Mouse (Mus musculus) ovary, postnatal 14 days (tissue): Measurements from ENCODE around the gene Pbx4.

Experiments
- DNase-seq: peaks from one replicate; pipeline ENCODE4 v3.0.0; 2022; ENCODE audit warnings: low spot score

The Pbx4 gene

DNA sequence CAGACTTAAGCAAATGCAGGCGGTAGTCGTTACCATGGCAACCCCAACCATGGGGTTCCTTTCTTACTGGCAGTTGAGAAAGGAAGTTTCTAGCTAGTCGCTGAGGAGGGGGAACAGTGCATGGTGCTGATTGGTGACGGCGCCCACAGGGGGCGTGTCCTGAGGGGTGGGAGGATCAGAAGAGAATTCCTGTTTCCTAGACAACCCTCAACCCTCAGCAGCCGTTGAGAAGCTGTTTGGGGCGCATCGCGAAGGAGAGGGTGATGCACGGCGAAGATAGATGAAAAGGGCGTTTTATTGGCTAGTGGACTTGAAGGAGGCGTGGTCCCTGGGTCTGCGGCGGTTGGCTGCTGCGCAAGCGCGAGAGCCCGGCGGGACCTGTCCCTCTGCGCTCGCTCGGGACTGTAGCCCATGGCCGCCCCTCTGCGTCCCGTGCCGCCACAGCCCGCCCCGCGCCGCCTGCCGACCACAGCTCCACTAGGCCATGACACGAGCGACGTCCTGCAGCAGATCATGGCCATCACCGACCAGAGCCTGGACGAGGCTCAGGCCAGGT lies at the start of gene Pbx4:
Pbx4 (plus strand) TSS at position 194 of the 556 bp plus-strand sequence.
- DNase-seq: peak; percentile 66

DNA sequence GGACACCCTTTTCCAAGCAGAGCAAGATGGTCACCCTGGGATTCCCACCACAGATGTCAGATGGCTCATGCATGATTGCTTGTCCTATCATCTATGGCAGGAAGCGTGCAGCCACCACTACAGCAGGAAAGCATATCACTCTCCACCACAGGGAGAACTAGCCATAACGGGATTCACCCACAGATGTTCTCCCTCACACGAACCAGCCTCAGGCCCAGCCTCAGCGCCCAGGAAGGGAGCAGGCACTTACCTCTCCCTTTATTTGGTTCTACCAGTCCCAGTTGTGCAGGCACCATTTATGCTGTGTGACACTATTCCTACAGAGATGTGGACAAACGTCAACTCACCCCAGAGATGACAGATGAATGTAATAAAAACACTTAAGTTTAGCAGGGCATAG lies 43.2 kb upstream of the Pbx4 start:
- no peak for DNase-seq

DNA sequence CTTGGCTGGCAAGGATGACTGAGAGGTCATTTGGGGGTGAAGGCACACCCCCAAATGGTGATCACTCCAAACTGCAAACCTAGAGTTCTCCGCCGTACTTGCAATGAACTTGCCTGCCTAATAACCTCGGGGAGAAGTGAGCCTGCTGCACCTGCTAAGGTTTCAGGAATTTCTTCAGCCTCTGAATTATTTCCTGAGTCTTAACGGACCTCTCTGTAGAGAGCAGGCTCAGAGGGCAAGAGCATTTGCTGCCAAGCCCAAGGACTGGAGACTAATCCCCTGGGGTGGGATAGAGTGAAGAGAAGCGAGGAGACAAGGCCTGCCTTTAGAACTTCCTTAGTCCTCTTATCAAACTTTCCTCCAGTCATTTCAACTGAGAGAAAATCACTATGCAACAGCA lies 42.6 kb upstream of the Pbx4 start:
- no peak for DNase-seq

DNA sequence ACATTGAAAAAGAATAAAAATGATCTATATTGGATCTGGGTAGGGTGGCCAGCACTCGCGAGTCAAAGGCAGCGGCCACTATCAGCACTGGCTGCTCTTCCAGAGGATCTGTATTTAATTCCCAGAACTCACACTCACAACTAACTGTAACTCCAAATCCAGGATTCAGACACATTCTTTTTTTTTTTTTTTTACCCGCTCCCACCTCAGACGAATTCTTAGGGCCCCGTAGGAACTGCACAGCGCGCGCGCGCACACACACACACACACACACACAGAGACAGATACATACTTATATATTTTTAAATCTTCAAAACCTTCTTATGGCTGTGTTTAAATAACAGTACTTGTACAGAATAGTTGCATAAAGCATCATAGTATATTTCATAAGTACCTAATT lies 41.9 kb upstream of the Pbx4 start:
- no peak for DNase-seq

DNA sequence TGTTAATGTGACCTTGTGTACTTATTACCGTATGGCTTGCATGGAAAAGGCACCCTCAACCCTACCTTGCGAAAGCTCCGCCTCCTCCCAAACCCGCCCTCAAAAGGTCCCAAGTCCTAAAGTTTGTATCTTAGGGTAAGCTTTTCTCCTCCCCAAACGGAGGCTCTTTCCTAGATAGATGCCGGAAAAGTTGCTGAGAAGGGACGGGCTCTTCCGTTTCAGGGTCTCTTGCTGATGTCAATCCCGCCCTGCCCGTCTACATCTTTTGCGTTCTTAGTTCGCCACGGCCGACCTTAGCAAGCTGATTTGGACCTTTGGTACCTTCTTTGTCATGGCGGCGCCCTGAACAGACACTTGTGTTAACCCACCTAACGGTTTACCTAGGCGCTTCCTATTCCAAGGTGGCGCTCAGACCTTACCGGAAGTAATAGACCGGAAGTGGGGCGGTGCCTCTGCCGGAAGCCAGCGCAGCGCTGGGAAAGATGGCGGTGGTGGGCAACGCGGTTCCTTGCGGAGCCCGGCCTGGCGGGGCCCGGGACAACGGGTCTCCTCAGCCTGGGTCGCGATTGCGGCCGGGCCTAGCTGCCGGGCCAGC lies 41.4 kb upstream of the Pbx4 start, which contains the start of the genes Atp13a1 and Zfp866:
Atp13a1 (plus strand) TSS at position 391 of the 595 bp plus-strand sequence.
Zfp866 (minus strand) TSS at position 406 of the 595 bp plus-strand sequence.
- DNase-seq: peak; percentile 80

DNA sequence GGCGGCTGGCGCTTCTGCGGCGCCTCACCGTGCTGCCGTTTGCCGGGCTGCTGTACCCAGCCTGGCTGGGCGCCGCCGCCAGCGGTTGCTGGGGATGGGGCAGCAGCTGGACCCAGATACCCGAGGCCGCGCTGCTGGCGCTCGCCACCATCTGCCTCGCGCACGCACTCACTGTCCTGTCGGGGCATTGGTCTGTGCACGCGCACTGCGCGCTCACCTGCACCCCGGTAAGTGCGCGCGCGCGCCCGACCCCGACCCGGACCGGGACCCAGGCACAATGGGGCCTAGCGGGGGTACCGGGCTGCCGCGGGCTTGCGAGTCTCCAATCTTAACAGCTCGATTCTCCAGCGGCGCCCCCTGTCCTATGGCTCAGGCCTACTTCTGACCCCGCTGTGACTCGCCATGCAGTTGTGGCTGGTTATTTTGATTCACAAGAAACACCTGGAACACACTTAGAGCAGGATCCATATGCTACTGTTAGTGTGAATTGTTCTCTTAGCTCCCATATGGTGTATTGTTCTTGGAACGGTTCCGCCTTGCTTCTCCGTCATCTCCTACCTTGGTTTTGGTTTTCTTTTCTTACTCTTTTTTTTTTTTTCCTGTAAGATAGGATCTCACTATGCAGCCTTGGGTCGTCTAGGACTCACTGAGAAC lies 40.7 kb upstream of the Pbx4 start:
- DNase-seq: peak; percentile 25

DNA sequence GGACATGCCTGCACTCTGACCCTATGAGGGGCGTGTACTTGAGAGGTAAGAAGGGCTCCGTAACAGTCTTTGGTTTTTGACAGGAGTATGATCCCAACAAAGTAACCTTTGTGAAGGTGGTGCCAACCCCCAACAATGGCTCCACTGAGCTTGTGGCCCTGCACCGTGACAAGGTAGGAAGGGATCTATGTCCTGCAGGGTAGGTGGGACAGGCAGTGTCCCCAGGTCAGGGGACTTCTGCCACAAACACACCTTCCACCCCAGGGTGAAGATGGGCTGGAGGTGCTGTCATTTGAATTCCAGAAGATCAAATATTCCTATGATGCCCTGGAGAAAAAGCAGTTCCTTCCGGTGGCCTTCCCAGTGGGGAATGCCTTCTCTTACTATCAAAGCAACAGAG lies 38.6 kb upstream of the Pbx4 start:
- no peak for DNase-seq

DNA sequence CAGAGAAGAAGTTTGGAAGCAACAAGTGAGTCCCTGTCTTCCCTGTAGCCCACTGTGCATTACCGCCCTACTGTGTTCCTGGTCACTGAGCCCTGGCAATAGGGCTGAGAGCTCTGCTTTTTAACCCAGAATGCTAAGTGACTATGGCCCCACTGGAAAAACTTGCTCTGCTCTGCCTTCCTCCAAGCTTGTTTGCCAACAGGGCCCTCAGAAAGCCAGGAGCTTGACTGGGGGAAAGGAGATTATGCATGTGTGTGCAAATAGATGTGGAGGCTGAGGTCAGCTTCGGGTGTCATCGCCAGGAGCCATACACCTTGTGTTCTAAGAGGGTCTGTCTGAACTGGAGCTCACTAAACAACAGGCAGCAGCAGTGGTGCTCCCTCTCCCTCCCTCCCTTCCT lies 38.2 kb upstream of the Pbx4 start:
- DNase-seq: no peak

DNA sequence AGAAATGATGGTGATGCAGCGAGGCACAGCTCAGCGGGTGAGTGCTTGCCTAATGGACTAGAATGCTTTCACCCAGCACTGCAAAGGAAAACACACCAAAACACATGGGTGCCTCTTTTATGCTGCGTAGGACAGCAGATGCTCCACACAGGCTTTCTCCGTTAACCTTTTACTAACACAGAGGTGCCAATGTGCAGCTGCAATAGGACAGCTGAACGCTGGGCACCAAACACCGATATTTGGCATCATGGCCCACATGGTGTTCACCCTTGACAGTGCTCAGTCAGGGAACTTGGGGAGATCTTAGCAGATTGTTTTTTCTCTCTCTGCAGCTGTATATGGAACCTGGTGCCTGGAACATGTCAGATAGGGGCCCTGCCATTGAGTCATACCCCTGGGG lies 37.4 kb upstream of the Pbx4 start:
- no peak for DNase-seq

DNA sequence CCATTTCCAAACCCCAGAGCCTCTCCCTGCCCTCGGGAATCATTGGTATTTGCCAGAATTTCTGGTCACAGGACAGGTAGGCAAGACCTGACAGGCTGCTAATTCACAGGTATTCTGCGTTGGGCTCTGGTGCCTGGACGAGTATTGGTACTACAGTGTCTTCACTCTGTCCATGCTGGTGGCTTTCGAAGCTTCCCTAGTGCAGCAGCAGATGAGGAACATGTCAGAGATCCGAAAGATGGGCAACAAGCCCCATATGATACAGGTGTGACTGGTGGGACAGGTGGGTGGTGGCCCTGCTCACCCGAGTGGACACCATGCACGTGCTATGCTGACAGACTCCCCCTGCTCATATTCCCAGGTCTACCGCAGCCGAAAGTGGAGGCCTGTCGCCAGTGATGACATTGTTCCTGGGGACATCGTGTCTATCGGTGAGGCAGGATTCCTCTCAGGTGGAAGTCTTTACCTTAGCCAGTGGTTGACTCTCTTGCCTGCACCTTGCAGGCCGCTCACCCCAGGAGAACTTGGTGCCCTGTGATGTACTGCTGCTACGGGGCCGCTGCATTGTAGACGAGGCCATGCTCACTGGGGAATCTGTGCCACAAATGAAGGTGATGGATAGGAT lies 35.5 kb upstream of the Pbx4 start:
- no peak for DNase-seq

DNA sequence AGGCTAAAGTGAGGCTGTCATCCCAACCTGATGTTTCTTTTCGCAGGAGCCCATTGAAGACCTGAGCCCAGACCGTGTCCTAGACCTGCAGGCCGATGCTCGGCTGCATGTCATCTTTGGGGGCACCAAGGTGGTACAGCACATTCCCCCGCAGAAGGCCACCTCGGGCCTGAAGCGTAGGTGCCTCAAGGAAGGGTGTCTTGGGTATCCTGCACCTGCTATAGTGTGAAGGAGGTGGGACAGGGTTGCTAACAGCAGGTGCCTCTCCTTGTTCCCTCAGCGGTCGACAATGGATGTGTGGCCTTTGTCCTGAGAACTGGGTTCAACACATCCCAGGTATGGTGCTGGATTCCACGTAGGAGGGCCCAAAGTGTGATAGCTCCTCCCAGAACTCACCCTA lies 34.6 kb upstream of the Pbx4 start:
- no peak for DNase-seq

DNA sequence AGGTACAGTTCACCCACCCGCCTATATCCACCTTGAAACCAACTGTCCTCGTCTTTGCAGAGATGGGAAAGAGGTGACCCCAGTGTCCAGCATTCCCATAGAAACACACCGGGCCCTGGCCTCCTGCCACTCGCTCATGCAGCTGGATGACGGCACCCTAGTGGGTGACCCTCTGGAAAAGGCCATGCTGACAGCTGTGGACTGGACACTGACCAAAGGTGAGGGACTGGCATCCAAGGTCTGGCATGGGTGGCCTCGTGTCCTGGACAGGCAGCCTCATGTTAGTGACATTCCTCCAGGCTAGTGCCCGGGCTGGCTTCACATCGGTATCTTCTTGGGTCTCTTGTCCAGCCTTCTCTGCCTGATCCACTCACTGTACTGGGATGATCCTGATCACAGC lies 33.0 kb upstream of the Pbx4 start:
- DNase-seq: no peak

DNA sequence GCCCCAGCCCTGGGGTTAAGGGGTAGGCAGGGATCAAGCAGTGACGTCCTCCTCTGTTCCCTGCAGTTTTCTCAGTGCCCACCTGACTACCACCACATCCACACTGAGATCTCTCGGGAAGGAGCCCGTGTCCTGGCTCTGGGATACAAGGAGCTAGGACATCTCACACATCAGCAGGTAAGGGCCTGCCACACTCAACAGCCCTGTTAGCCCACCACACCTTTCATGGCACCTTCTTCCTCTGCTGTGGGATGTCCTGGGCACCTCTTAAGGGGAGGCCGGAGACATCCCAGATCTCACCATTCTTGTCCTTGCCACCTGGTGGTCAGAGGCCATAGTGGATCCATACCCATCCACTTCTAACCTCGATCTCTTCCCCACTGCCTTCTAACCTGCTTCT lies 32.3 kb upstream of the Pbx4 start:
- no peak for DNase-seq

DNA sequence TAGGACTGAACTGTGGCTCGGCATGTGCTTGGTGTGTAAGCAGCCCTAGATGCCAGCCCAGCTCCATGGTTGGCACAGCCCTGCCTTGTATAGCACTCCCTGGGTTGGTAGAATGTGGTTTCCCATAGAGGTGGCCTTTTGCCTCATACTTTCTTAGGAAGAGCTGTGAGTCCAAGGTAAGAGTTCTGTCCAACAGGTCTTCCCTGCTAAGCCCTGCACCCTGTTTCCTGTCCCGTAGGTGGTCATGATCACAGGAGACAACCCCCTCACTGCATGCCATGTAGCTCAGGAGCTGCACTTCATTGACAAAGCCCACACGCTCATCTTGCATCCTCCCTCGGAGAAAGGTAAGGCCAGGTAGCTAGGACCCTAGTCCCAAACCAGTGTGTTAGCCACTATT lies 30.5 kb upstream of the Pbx4 start:
- DNase-seq: no peak

DNA sequence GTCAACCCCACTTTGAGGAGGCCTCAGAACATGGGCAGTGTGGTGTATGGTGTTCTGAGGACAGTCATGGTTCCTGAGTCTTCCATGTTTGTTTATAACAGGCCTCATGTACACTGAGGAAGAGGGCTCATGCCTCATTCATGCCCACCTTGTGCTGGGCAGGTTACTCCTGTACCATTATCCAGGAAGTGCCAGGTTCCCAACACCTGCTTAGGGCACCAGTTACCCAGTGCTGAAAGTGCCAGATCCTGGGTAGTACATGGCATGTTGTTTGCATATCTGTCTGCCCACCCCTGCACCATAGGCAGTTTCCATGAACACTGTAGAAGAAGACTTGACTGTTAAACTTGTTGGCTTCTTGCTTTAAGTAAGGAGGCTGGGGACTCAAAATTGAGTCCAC lies 30.1 kb upstream of the Pbx4 start:
- no peak for DNase-seq

DNA sequence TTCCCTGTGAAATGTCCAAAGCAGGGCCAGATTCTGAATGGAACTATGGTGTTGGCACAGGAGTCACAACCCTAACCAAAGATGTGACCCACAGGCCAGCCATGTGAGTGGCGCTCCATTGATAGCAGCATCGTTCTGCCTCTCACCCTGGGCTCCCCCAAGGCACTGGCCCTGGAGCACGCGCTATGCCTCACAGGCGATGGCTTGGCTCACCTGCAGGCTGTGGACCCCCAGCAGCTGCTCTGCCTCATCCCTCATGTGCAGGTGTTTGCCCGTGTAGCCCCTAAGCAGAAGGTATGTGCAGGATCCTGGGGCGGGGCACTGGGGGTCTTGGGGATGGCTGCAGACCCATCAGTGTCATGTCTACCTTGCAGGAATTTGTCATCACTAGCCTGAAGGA lies 28.9 kb upstream of the Pbx4 start:
- no peak for DNase-seq

DNA sequence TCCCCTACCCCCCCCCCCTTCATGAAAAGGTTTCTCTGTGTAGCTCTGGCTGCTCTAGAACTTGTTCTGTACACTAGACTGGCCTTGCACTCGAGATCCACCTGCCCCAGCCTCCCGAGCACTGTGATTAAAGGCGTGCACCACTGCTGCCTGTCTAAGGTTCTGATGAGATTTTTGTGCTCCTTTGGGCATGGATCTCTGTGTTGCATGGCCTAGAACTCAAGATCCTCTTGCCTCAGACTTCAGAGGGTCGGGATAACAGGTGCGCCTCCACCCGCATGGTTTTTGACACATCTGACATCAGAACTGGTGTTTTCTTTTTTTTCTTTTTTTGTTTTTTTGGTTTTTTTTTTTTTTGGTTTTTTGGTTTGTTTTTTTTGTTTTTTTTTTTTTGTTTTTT lies 27.8 kb upstream of the Pbx4 start:
- DNase-seq: no peak

DNA sequence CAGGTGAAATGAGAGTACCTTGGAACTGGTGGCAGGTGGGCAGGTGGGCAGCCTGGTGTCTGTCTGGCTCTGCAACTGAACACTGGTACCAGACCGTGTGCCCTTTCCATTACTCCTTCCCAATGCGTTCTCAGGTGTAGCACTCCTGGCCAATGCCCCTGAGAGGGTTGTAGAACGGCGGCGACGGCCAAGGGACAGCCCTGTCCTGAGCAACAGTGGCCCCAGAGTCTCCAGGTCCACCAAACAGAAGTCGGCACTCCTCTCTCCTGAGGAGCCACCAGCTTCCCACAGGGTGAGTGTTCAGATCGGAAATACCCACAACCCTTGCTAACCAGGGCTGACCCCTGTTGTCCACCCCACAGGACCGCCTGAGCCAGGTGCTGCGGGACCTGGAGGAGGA lies 27.2 kb upstream of the Pbx4 start:
- no peak for DNase-seq

DNA sequence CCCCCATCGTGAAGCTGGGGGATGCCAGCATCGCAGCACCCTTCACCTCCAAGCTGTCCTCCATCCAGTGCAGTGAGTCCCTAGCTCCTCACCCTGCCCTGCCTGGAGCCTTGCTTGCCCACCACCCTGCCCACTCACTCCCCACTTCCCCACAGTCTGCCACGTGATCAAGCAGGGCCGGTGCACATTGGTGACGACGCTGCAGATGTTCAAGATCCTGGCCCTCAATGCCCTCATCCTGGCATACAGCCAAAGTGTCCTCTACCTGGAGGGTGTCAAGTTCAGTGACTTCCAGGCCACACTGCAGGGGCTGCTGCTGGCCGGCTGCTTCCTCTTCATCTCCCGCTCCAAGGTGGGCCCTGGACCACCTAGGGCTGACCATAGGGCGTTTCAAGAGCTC lies 26.8 kb upstream of the Pbx4 start:
- no peak for DNase-seq

DNA sequence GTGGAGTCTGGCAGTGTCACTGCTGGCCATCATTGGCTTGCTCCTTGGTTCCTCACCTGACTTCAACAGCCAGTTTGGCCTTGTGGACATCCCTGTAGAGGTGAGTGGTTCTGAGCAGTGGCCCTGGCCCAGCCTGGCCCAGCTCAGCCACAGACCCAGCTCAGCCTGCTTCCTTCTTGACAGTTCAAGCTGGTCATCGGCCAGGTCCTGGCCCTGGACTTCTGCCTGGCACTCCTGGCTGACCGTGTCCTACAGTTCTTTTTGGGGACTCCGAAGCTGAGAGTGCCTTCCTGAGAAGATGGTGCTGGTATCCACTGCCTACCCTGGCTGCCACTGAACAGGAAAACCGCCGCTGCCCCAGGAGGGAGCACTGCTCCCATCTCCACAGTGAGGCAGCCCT lies 25.1 kb upstream of the Pbx4 start:
- DNase-seq: no peak

DNA sequence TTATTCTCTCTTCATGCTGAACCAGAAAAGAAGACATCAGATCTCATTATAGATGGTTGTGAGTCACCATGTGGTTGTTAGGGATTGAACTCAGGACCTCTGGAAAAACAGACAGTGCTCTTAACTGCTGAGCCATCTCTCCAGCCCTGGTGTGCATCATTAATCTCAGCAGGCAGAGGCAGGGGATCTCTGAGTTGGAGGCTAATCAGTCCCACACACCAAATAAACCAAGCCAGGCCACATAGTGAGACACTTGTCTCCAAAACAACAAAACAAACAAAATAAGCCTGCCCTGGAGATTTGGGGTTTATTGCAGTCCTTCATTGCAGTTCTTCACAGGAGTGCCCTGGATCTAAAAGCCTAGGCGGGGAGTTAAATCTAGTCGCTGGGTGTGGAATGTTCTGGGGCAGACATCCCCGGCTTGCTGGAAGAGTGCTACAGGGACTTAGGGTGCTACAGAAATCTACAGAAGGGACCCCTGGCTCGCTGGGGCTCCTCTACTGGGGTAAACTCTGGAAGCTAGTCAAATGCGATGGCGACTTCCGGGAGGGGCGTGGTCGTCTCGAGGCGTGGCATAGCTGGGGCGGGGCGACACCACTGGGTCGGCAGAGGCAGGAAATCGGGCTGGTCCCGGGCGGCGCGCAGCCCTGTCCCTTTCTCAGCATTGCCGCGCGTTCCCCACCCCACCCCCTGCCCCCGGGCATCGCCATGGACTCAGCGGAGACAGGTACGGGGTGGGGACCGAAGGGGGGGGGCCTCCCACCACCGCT lies 24.0 kb upstream of the Pbx4 start, which contains the start of gene Gmip:
Gmip (plus strand) TSS at position 586 of the 770 bp plus-strand sequence.
- DNase-seq: peak; percentile 62

DNA sequence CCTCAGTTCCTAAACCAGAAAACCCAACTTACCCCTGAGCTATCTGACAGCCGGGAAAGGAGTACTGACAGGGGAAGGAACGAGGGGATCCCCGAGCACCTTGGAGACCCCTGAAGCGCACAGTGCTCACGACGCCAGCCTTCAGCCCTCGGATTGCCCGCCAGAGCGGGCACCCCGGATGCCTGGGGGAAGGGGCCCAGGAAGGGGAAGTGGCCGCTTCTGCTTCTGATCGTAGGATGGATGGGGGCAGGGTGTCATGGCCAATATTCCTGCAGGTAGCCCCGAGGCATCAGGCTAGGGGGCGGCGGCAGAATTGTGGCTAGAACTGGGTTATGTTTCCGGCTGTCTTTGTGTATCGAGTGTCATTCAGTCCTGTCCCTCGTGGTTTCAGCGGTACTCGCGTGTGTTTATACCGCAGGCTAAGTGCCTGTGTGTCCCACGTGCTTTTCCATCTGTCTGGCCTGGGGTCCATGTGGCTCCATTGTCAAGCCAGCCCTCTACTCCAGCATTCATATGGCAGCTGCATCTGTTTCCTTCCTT lies 23.4 kb upstream of the Pbx4 start:
- no peak for DNase-seq
